Mouse (Mus musculus): ENCODE data around the gene Pde11a.

Pde11a gene

DNA sequence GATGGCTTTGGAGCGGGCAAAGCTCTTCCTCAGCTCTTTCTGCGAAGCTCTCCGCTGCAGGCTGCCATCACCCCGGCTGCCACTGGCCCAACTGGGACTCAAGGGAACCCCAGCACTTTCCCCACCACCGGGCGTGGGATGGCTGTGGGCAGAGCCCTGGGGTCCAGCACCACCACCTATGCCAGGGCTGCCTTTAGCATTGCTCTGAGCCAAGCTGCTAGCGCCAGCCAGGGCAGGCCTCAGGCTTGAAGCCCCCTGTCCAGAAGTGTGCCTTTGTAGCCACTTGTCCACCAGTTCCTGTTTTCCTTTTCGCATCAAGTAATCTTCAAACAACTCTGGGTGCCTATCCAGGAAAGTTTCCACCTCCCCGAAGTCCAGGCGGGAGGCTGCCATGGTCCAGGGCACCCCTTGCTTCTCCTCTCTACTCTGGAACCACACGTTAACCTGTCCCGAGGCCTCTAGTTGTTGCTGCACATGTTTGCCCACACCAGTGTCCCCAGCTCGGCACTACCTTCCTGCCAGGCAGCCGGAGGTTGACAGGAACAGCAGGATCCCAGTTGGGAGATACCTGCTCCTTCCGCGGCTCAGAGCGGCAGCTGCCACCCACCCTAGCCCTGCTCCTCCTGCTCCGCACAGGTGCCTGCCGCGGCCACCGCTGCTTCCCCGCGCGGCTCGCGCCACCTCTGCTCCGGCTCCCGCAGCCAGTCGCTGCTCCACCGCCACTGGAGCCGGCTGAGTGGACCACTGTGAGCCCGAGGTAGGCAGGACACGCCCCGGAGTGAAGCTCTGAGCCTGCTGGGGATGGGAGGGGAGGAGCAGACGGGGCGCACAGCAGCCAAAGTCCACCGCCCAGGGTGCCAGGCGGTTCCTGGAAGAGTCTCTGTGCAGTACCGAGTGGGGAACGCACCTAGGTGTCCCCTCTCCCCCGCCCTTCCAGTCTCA lies at the start of gene Pde11a:
Gene Pde11a (minus strand): TSS at position 560 of the 942 bp plus-strand sequence.
- DNase-seq (ENCODE audit: extremely low read depth, low read depth), result no peak

DNA sequence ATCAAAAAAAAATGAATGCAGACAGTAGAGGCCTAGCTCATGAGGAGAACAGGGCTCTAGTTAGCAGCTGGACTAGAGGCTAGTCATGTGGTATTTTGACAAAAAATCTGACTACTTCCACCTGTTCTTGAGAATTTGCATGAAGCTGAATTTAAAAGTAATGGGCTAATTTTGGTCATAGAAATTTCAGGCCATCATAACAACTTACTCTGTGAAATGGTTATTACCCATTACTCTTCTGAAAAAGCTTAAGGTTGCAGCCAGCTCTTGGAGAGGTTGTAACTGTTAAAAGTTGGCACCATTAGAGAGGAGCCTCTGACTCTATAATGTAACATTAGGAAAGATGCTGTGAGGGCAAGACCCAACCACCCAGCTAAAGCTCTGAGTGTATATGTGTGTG lies 48.0 kb upstream of the Pde11a start:
- DNase-seq (ENCODE audit: extremely low read depth, low read depth), result no peak

DNA sequence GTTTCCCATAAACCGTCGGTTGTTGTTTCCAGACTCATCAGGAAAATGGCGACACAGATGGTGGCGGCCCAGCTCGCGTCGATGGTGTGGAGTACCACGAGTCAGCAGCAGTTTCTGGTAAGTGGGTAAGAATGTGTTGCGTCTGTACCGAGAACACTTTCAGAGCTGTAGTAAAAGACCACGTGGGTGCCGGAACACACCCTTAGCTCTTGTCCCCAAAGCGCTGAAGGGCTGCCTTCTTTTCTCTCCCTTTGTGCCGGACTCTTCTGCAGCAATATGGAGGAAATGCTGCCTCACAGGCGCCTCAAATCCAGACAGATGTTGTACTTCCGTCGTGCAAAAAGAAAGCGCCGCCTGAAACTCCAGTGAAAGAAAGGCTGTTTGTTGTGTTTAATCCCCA lies 40.1 kb upstream of the Pde11a start:
- DNase-seq (ENCODE audit: extremely low read depth, low read depth), result no peak

DNA sequence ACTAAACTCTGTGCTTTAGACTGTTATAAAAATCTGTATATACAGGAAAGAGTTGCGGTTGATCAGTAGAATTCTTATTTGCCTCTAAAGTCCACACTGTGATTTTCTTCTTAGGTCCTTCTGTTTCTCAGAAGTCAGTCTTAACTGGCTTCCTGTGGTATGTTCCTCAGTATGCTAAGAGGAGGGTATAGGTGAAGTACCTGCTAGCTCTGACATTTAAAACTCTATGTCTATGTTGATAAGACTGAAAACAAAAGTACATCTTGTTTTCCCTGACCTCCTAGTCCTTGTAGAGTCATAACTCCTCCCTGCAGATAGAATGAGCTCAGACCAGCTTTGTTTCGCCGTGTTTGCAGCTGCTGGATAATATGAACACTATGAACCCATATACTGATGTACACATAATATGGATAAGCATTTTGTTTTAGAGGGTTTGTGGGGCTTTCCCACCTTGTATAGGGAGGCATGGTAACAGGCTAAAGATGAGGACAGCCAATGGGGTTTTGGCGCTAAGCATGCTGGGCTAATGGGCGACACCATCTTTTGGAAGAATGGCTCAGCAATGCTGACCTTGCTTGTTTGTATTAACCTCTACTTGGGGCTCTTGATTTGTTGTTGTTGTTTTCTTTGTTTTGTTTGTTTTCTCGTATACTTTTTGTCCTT lies 36.1 kb upstream of the Pde11a start:
- DNase-seq (ENCODE audit: extremely low read depth, low read depth), result no peak

DNA sequence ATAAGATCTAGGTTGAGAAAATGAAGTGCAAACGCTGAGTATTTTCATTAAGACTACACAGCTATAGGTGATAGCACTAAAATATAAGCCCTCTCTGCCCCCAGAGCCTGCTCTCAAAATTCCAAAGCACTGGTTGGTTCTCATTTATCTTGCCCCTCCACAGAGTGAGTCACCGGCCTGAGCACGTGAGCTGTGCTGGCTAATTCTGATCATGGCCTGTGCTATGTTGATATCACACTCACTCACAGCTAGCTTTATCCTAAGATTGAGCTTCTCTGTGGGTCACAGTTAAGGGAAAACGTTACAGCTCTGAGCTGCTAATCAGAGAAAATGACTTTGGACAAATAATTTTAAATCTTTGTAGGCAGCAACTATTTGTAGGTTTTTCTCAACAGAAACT lies 33.7 kb upstream of the Pde11a start:
- DNase-seq (ENCODE audit: extremely low read depth, low read depth), result peak; percentile 60

DNA sequence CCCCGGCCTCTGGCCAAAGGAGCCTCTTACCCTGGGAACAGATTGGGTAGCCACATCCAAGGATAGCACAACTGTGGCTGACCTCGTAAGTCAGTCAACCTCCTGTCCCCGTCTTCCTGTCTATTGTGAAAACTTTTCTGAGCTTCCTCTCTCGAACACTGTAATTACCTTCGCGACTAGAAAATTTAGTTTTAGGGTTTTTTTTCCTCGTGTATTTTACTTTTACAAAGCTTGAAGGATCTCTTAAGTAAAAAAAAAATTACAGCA lies 32.0 kb upstream of the Pde11a start:
- DNase-seq (ENCODE audit: extremely low read depth, low read depth), result peak; percentile 29

DNA sequence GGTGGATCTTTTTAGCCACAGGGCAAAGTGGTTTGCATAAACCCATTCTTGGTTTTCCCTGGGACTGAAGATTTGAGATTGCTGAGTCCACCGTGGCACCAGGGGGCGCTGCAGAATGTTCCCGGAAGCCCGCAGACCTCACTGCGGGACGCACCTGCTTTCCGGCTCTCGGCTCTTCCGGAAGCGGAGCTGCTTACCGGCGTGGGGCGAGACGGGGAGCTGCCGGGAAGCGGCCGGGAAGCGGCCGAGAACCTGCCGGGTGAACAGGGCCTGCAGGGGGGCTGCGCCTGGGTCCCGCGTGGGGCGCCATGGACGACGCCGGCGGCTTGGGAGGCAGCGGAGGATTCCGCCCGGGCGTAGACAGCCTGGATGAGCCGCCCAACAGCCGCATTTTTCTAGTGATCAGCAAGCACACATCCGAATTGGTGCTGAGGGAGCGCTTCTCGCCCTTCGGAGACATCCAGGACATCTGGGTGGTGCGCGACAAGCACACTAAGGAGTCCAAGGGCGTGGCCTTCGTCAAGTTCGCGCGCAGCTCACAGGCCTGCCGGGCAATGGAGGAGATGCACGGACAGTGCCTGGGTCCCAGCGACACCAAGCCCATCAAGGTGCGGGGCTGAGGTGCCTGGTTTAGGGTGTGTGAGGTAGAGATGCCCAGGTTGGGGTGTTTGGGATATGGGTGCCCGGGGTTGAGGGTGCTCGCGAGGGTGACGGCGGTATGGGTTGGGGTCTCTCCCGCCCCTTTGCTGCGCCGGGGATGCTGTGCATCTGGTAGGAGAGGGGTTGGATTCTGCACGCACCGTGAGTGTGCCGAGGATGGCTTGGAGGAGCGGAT lies 31.5 kb upstream of the Pde11a start, which contains the start of gene Rbm45:
Gene Rbm45 (plus strand): TSS at position 164 of the 835 bp plus-strand sequence.
- DNase-seq (ENCODE audit: extremely low read depth, low read depth), result peak; percentile 75

DNA sequence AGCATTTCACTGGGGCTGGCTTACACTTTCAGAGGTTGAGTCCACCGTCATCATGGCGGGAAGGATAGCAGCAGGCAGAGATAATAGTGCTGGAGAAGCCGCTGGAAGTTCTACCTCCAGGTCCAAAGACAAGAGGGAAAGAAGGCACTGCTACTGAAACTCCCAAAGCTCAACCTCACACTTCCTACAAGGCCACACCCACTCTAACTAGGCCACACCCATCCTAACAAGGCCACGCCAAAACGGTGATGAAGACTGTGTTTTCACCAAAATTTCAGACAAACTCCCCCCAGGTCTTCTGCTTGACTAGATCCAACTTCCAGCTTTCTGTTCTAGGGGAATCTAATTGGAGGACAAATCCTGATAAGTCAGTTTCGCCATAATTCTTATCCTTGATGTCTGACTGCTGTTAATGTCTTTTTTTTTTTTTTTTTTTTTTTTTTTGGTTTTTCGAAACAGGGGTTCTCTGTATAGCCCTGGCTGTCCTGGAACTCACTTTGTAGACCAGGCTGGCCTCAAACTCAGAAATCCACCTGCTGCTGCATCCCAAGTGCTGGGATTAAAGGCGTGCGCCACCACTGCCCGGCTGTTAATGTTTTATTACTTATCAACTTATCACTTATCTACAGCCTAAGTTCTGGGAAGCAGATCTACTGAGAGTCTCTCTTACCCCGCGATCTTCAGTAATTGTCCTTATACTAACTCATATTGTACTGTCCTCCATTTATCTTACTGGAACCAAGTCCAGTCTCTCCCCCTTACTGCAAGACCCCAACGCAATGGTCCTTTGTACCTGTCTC lies 30.5 kb upstream of the Pde11a start:
- DNase-seq (ENCODE audit: extremely low read depth, low read depth), result peak; percentile 27

DNA sequence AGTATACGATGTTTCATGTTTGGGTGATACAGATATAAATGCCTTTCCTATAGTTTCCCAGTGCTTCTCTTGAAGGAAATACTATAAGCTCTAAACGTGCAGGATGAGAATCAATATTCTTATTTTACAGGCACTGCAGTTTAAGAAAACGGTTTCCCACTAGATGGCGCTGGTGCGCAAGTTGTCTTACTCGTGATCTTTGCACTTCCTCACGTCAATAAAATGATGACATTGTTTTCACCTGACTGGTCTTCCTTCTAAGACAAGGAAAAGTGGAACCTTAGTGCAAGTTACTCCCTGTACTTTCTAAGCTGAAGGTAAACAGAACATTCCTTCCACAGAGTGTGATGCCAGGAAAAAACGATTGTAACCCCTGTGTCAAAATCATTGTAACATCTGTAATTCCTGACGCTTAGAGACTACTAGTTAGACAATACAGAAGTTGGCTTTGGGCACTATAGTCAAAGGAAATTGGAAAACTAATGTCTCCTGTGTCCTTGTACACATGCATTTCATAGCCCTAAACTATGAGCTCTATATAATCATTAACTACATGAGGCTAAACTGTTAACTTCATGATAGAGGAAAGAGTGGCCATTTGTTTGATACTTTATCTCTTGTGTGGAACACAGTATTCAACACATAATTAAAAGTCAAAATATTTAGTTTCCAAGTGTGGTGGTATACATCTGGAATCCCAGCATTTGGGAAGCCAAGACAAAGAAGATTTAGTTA lies 28.8 kb upstream of the Pde11a start:
- peak; percentile 74 for DNase-seq (ENCODE audit: extremely low read depth, low read depth)

DNA sequence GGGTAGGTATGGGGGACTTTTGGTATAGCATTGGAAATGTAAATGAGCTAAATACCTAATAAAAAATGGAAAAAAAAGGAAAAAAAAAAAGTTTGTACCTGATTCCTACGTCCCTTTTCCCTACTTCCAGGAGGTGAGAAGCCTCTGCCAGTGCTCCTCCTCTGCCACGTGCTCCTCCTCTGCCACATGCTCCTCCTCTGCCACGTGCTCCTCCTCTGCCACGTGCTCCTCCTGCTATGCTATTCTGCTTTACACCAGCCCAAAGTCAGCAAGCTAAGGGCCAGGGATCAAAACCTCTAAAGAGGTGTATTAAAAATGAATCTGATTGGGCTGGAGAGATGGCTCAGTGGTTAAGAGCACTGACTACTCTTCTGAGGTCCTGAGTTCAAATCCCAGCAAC lies 27.2 kb upstream of the Pde11a start:
- DNase-seq (ENCODE audit: extremely low read depth, low read depth), result no peak

DNA sequence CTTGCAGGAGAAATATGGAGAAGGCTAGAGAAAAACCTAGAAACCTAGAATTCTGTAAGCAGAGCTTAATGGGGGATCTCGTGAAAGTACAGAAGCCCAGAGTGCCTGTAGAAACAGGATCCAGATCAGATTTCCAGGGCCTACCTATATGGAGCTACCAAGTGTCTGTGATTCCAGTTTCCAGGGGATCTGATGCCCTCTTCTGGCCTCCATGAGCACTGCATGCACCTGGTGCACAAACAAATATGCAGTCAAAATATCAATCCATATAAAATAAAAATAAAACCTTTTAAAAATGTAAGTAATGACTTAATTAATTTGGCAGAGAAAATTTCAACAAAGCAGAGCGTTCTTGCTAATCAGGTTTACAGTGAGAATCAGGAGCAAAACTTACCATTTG lies 23.5 kb upstream of the Pde11a start:
- DNase-seq (ENCODE audit: extremely low read depth, low read depth), result no peak

DNA sequence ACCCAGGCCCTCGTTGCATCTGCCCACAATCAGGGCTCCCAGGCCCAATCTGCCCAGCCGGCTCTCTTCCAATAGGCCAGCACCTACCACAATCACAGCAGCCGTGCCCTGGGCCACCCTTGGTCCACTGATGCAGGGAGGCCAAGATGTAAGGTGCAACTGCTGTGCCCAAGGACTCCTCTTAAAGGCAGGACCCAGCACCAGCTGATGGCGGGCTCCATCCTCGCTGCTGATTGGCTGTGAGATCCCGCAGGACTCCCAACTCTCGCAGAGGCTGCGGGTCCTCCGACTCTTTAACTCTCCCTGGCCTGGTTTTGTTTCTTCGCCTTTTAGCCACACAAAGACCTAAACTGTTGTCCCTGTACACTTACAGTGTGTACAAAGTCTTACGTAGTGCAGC lies 21.7 kb upstream of the Pde11a start, which contains the start of gene Cyct:
Gene Cyct (minus strand): TSS at position 225 of the 400 bp plus-strand sequence.
- no peak for DNase-seq (ENCODE audit: extremely low read depth, low read depth)

DNA sequence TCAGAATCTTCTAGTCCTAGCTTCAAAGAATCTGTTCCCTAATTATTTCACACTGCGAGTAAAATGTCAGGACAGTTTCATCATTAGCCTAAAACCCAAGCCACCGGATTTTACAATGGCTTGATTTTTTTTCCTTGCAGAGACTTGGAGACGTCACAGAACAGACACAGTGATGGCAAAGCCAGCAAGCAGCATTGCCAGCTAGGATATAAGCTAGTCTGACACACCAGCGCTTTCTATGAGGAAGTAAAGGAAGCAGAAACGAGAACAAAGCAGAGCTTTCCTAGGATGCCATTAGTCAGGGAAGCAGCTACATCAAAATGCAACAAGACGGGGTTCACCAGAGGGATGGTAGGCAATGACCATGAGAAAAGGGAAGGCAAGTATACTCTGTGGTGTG lies 9.3 kb upstream of the Pde11a start:
- no peak for DNase-seq (ENCODE audit: extremely low read depth, low read depth)

DNA sequence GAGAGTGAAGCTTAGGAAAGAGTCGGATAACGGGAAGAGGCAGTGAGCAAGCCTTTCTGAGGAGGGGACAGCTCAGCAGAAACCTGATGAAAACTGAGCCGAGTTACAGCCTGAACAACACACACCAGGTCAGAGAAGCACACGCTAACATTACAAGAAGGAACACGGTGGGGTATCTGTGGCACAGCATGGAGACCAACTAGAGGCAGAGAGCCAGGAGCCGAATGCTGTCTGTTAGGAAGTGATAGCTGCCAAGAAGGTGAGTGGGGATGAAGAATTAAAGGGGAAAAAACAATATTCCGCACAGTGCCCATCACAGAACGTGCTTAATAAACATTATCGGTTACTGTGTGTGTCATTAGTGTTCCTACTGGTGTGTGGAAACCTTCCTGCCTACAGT lies 3.6 kb upstream of the Pde11a start:
- no peak for DNase-seq (ENCODE audit: extremely low read depth, low read depth)

DNA sequence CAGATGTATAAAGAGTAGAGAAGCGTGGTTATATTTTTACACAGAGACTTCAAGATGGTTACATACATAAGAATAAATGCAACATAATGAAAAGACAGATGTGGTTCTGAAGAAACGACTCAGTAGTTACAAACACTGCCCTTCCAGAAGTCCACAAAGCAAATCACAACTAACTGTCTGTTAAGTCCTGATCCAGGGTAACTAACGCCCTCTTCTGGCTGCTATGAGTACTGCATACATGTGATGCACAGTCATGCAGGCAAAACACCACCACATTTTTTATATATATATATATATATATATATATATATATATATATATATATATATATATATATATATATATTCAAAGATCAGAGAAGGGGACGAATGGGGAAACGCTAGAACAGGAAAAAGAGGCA lies 4.0 kb downstream of the Pde11a start:
- DNase-seq (ENCODE audit: extremely low read depth, low read depth), result peak; percentile 18

DNA sequence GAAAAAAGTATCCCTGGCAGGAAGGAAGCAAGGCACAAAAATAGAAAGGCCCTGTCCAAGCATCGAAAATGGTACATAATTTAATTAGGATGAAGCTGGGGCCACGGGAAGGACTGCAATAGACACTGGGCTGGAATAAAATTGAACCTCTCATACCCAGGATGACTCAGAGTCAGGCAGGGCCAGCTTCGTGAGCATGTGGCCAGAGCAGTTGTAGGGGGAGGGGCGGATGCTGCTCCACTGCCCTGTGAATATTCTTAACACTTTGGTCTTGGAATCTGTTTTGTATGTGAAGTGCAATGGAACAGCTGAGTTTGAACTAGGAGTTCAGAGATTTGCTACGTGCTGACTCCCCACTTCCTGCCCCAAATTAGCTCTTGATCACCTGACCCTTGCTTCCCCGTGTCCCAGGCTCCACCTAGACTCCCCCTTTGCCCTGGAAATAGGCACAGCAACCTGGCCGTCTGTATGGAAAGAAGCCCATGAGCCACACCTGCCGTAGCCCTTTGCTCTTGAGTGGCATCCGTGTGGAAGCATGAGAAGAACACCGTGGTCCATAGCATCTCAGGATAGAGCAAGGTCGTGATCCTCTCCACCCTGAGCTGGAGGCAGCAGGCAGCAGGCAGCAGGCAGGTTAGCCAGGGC lies 6.3 kb downstream of the Pde11a start:
- no peak for DNase-seq (ENCODE audit: extremely low read depth, low read depth)

DNA sequence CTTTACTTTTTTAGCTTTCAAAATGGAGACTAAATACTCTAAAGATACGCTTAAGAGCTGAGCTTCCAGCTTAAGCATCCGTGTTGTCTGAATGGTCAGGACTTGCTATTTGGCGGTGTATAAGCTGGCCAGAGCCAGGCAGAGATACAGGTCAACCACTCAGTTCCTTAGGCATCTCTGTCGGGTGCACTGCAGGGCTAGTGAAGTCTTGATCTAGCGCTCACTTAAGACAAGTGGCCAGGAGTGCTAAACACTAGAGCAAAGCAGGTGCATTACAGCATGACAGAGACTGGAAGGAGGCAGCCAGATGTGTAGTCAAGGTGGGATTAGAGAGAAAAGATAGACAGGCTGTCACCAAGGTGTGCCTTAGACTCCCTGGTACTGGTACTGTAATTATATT lies 8.5 kb downstream of the Pde11a start:
- DNase-seq (ENCODE audit: extremely low read depth, low read depth), result no peak

DNA sequence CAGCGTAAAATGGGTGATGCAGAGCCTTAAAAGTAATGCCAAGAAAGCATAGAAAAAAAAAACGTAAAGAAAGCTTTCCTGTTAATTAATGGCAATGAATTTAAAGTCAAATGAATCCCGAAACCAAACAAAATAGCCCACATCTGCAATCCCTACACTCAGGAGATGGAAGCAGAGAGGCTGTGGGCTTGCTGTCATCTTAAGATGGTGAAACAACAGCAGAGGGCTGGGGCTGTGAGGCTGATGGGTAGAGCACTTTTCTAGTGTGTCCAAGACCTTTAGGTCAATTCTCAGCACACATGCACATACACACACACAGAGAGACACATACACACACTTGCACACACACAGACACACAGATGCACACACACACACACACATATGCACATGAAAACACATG lies 12.4 kb downstream of the Pde11a start:
- DNase-seq (ENCODE audit: extremely low read depth, low read depth), result no peak

DNA sequence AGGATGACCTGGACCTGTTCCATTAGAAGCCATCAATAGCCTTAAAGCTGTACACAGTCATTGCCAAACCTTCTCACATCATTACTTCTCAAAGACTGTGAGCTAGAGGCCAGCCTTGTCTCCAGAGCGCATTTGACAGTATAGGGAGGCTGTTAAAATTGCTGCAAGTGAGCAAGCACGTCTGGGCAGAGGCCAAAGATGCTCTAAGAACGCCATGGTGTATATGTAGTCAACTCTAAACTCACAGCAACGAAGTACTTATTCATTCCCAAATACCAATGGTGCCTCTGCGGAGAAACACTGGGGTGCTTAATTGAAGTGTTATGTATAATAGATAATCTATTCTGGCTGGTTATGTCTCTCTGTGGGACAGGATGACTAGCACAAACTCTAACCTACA lies 14.1 kb downstream of the Pde11a start:
- DNase-seq (ENCODE audit: extremely low read depth, low read depth), result no peak

Data from MEL-GATA-1-ER (cell line).